ENCODE assay signal across 9 mouse cellular contexts in the genomic region with DNA sequence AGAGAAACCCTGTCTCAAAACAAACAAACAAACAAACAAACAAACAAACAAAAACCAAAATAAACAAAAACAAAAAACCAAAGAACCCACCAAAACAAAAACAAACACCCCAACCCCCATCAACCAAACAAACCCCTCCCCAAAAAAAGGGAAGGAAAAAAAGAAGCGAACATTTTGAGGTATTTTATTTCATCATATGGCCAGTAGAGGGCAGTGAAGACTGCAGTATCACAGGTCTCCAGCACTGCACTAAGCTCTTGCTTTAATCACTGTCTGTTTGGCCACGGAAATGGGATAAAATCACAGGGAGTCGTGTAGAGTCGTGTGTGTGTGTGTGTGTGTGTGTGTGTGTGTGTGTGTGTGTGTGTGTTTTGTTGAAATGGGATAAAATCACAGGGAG. TPM values are rescaled to one million over a fixed set of nuclear protein-coding genes. Genes with fewer than 3 reads are reported as not detected.
DNase-seq lines count a peak whose midpoint lies in the region; ATAC-seq and TF ChIP-seq lines count a peak whose summit lies in the region.
"Had no signal": no experiment of that assay in that cellular context is flagged by ENCODE, and none has a peak within 500 bp of the region (broad histone marks: within the 10 kb centered on the region; RNA-seq: fewer than 3 reads in every experiment).

No protein-coding gene starts in this region.

- H3K4me2 ChIP-seq in hindbrain, embryonic 16.5 days (ENCODE audit: low read length): no peak overlapping the region
- H3K4me2 ChIP-seq: neural tube, embryonic 12.5 days had no signal

- no peak overlapping the region for H3K9ac ChIP-seq in hindbrain, embryonic 16.5 days (ENCODE audit: low read depth, low read length)
- H3K9ac ChIP-seq: neural tube, embryonic 12.5 days had no signal

- H3K27me3 ChIP-seq in cerebellum, adult 2 months (ENCODE audit: control insufficient read depth, insufficient read depth, low read length): no peaks in the 10 kb centered on the region
- H3K27me3 ChIP-seq in hindbrain, embryonic 16.5 days (replicated peaks; ENCODE audit: control insufficient read depth, insufficient read depth, low read length): no peaks in the 10 kb centered on the region
- H3K27me3 ChIP-seq: neural tube, embryonic 12.5 days had no signal

- no peaks in the 10 kb centered on the region for H3K36me3 ChIP-seq in hindbrain, embryonic 16.5 days (ENCODE audit: control insufficient read depth, insufficient read depth, low read length)

- H3K4me1 ChIP-seq in cerebellum, adult 2 months (ENCODE audit: control insufficient read depth, insufficient read depth, low read length): no peaks in the 10 kb centered on the region
- no peaks in the 10 kb centered on the region for H3K4me1 ChIP-seq in hindbrain, embryonic 16.5 days (ENCODE audit: control insufficient read depth, insufficient read depth, low read depth, low read length)
- H3K4me1 ChIP-seq: neural tube, embryonic 12.5 days had no signal

- TF ChIP-seq POLR2A in cerebellum, adult 2 months (IDR thresholded peaks at IDR 0.05; ENCODE audit: borderline replicate concordance, insufficient read depth, low read length): no peak

- intact Hi-C loops in left cerebral cortex, postnatal 14 days (cut with DNase I): loop anchor here (5.0 to 10.0 kb wide), 2 partner anchors 315 to 347 kb away; a partner anchor contains a TSS
- intact Hi-C loops in left cerebral cortex, postnatal 4 days (cut with DNase I): no loop called here

- under 1% methylated on average over 4 of the region's 4 CpGs for WGBS in cerebellum, adult 2 months
- 6% methylated on average over 4 of the region's 4 CpGs for WGBS in hindbrain, embryonic 16.5 days

- no peak for ATAC-seq in cerebellum, adult (ENCODE audit: insufficient number of reproducible peaks, low FRiP score, low TSS enrichment)
- ATAC-seq in hindbrain, embryonic 16.5 days: peak; percentile 45; the same call in 1 of the 2 replicates
- ATAC-seq in activated CD4-positive, CD25-positive, alpha-beta regulatory T cell, adult 4 months: no peak

- peak; percentile 59 for TF ChIP-seq CTCF in cerebellum, adult 2 months (IDR thresholded peaks at IDR 0.05; ENCODE audit: borderline replicate concordance, insufficient read depth, low read depth, low read length)

- no peak overlapping the region for H3K27ac ChIP-seq in cerebellum, adult 2 months (ENCODE audit: insufficient read depth, low read length)
- no peak overlapping the region for H3K27ac ChIP-seq in hindbrain, embryonic 16.5 days (ENCODE audit: low read depth, low read length)
- H3K27ac ChIP-seq: neural tube, embryonic 12.5 days had no signal

- peak in 1 of 2 experiments; percentile 50 for DNase-seq in cerebellum, adult 2 months
- DNase-seq in left cerebral cortex, postnatal 14 days (ENCODE audit: low spot score in 2 of 2): peak; percentile 19 to 68
- DNase-seq in left cerebral cortex, postnatal 4 days: no peak
- peak; percentile 86 for DNase-seq in MN1 (ENCODE audit: low spot score)
- no peak for DNase-seq in left cerebral cortex, adult 8-10 months (ENCODE audit: low spot score in 2 of 2)

- H3K4me3 ChIP-seq in cerebellum, adult 2 months (replicated peaks; ENCODE audit: insufficient read depth, low read depth, low read length): no peak overlapping the region
- no peak overlapping the region for H3K4me3 ChIP-seq in hindbrain, embryonic 16.5 days (ENCODE audit: low read length)
- H3K4me3 ChIP-seq: neural tube, embryonic 12.5 days had no signal

- no peaks in the 10 kb centered on the region for H3K9me3 ChIP-seq in hindbrain, embryonic 16.5 days (ENCODE audit: control insufficient read depth, low read length)
- H3K9me3 ChIP-seq: neural tube, embryonic 12.5 days had no signal

RNA-seq across cellular contexts. Expression of a gene that starts 4.6 kb away (rescaled TPM):
- 5.3 and 5.5 TPM in 2 replicates for polyA plus RNA-seq in cerebellum, adult 2 months (2012; rRNA removed)
- 1 to 10 TPM; 5.9 to 6.4 TPM for total RNA-seq in left cerebral cortex, postnatal 14 days (2021)
- total RNA-seq in left cerebral cortex, postnatal 4 days (2021): 1 to 10 TPM; 7.1 to 8.0 TPM
- 5.5 and 5.9 TPM in 2 replicates for polyA plus RNA-seq in hindbrain, embryonic 16.5 days (2015; fragmentation: Nextera tagmentation; extraction: Ambion mirVana)
- 1 to 10 TPM; 5.7 to 6.3 TPM for polyA plus RNA-seq in activated CD4-positive, CD25-positive, alpha-beta regulatory T cell, adult 4 months (2017; shearing (Covaris generic))
- total RNA-seq in left cerebral cortex, adult 8-10 months (2022): 1 to 10 TPM; 6.3 to 7.3 (median 7.0) TPM

Comparison
In these comparisons a context has a peak if more than half of its experiments do, and no peak if none do; other contexts are left out.
1. DNase-seq: peak in left cerebral cortex, postnatal 14 days (2 of 2) and MN1 (single experiment); none in left cerebral cortex, postnatal 4 days (single experiment) and left cerebral cortex, adult 8-10 months (0 of 2).